Comparison of ENCODE assay signal across 9 mouse cellular contexts in genomic region chr9:96892546-96892945, GRCm38 (mm10). TPM values are rescaled to one million over a fixed set of nuclear protein-coding genes. Genes with fewer than 3 reads are reported as not detected.
DNase-seq lines count a peak whose midpoint lies in the region; ATAC-seq and TF ChIP-seq lines count a peak whose summit lies in the region.
"Had no signal": no experiment of that assay in that cellular context is flagged by ENCODE, and none has a peak within 500 bp of the region (broad histone marks: within the 10 kb centered on the region; RNA-seq: fewer than 3 reads in every experiment).

Pxylp1 (minus strand) TSS chr9:96892669.

- H3K9ac ChIP-seq in intestine, embryonic 16.5 days (ENCODE audit: low read depth, low read length) = no peak within 1 kb of the TSS
- H3K9ac ChIP-seq in midbrain, embryonic 16.5 days (ENCODE audit: low read depth, low read length) = no peak within 1 kb of the TSS

- H3K36me3 ChIP-seq in intestine, embryonic 16.5 days (ENCODE audit: control insufficient read depth, insufficient read depth, low read length) = no peaks in the 10 kb centered on the region
- H3K36me3 ChIP-seq in midbrain, embryonic 16.5 days (ENCODE audit: control insufficient read depth, insufficient read depth, low read length) = no peaks in the 10 kb centered on the region

- peaks cover 26% of the 10 kb centered on the region for H3K4me1 ChIP-seq in intestine, embryonic 16.5 days (ENCODE audit: control insufficient read depth, insufficient read depth, low read length)
- peaks cover 27% of the 10 kb centered on the region for H3K4me1 ChIP-seq in midbrain, embryonic 16.5 days (ENCODE audit: control insufficient read depth, insufficient read depth, low read length)

- no peaks in the 10 kb centered on the region for H3K9me3 ChIP-seq in intestine, embryonic 16.5 days (ENCODE audit: control insufficient read depth, low read length)
- H3K9me3 ChIP-seq in midbrain, embryonic 16.5 days (replicated peaks; ENCODE audit: control insufficient read depth, low read length, poor library complexity, severe bottlenecking) = no peaks in the 10 kb centered on the region; the same call in 1 of the 2 replicates

- no peak within 1 kb of the TSS for H3K4me3 ChIP-seq in left cerebral cortex, adult 2 months
- H3K4me3 ChIP-seq in intestine, embryonic 16.5 days (ENCODE audit: low read length) = no peak within 1 kb of the TSS
- H3K4me3 ChIP-seq in midbrain, embryonic 16.5 days (ENCODE audit: low read depth, low read length) = no peak within 1 kb of the TSS

- 22% methylated on average over 3 of the region's 3 CpGs for WGBS in intestine, embryonic 16.5 days
- 3% methylated on average over 3 of the region's 3 CpGs for WGBS in midbrain, embryonic 16.5 days

- H3K27me3 ChIP-seq in intestine, embryonic 16.5 days (replicated peaks; ENCODE audit: control insufficient read depth, insufficient read depth, low read length) = no peaks in the 10 kb centered on the region
- no peaks in the 10 kb centered on the region for H3K27me3 ChIP-seq in midbrain, embryonic 16.5 days (ENCODE audit: control insufficient read depth, insufficient read depth, low read depth, low read length)

- H3K4me2 ChIP-seq in intestine, embryonic 16.5 days (ENCODE audit: low read depth, low read length) = 0 out of 2 replicates have a peak within 1 kb of the TSS, but pooled peaks have one; percentile 2
- no peak within 1 kb of the TSS for H3K4me2 ChIP-seq in midbrain, embryonic 16.5 days (ENCODE audit: low read length)

- no peak for DNase-seq in left cerebral cortex, adult 2 months (ENCODE audit: extremely low spot score in 1 of 2, low spot score in 2 of 2)
- DNase-seq in left cerebral cortex, adult 9 months (ENCODE audit: low spot score in 2 of 2) = no peak
- DNase-seq in gonadal fat pad, adult 2 months (ENCODE audit: low read depth) = no peak
- DNase-seq in urinary bladder, postnatal 36 days (ENCODE audit: low spot score in 2 of 2) = no peak
- no peak for DNase-seq in kidney, postnatal 36 days
- DNase-seq in spleen, postnatal 14 days (ENCODE audit: low spot score in 2 of 2) = no peak

- no peak for ATAC-seq in intestine, embryonic 16.5 days
- no peak for ATAC-seq in midbrain, embryonic 16.5 days

- intact Hi-C loops in left cerebral cortex, adult 2 months (cut with DNase I) = no loop called here

- TF ChIP-seq CTCF in left cerebral cortex, adult 2 months (IDR thresholded peaks at IDR 0.05) = no peak

- no peak within 1 kb of the TSS for H3K27ac ChIP-seq in left cerebral cortex, adult 2 months
- no peak within 1 kb of the TSS for H3K27ac ChIP-seq in intestine, embryonic 16.5 days (ENCODE audit: low read length)
- peak within 1 kb of the TSS; percentile 51 for H3K27ac ChIP-seq in midbrain, embryonic 16.5 days (ENCODE audit: low read length)
- H3K27ac ChIP-seq: macrophage had no signal

RNA-seq across cellular contexts. Expression of gene Pxylp1, which starts in this region (rescaled TPM):
- total RNA-seq in left cerebral cortex, adult 2 months (2021) = 10 to 100 TPM; 17.7 to 19.5 TPM
- 15.7 and 16.8 TPM in 2 replicates for polyA plus RNA-seq in gonadal fat pad, adult 2 months (2012; rRNA removed)
- 35.2 and 38.1 TPM in 2 replicates for polyA plus RNA-seq in intestine, embryonic 16.5 days (2015; fragmentation: Nextera tagmentation; extraction: Ambion mirVana)
- 39.3 and 47.8 TPM in 2 replicates for polyA plus RNA-seq in midbrain, embryonic 16.5 days (2015; fragmentation: Nextera tagmentation; extraction: Ambion mirVana)
